Comparison of ENCODE assay signal across 20 mouse cellular contexts in genomic region chr16:93746397-93746796, GRCm38 (mm10). TPM values are rescaled to one million over a fixed set of nuclear protein-coding genes. Genes with fewer than 3 reads are reported as not detected.
DNase-seq lines count a peak whose midpoint lies in the region; ATAC-seq and TF ChIP-seq lines count a peak whose summit lies in the region.
"Had no signal": no experiment of that assay in that cellular context is flagged by ENCODE, and none has a peak within 500 bp of the region (broad histone marks: within the 10 kb centered on the region; RNA-seq: fewer than 3 reads in every experiment).

No protein-coding gene starts in this region.

- WGBS in liver, embryonic 11.5 days = 69% methylated on average over 8 of the region's 8 CpGs
- 62% methylated on average over 8 of the region's 8 CpGs for WGBS in liver, postnatal 0 days (ENCODE audit: insufficient replicate concordance)

- no peaks in the 10 kb centered on the region; the same call in 1 of the 2 replicates for H3K27me3 ChIP-seq in liver, embryonic 11.5 days (replicated peaks; ENCODE audit: control insufficient read depth, insufficient read depth, low read length)
- H3K27me3 ChIP-seq in liver, postnatal 0 days (ENCODE audit: insufficient read depth, low read length) = no peaks in the 10 kb centered on the region
- H3K27me3 ChIP-seq: forebrain, embryonic 13.5 days; heart, embryonic 13.5 days; hindbrain, embryonic 15.5 days; kidney, embryonic 15.5 days had no signal

- peaks cover 34% of the 10 kb centered on the region for H3K4me1 ChIP-seq in liver, embryonic 11.5 days (replicated peaks; ENCODE audit: control insufficient read depth, insufficient read depth, low read length)
- H3K4me1 ChIP-seq in liver, postnatal 0 days (ENCODE audit: insufficient read depth) = peaks cover 30% of the 10 kb centered on the region
- H3K4me1 ChIP-seq: forebrain, embryonic 13.5 days; heart, embryonic 13.5 days; hindbrain, embryonic 15.5 days; kidney, embryonic 15.5 days had no signal

- H3K4me2 ChIP-seq in liver, embryonic 11.5 days = no peak overlapping the region
- H3K4me2 ChIP-seq in liver, postnatal 0 days (ENCODE audit: low read depth, low read length) = no peak overlapping the region
- H3K4me2 ChIP-seq: forebrain, embryonic 13.5 days; heart, embryonic 13.5 days; hindbrain, embryonic 15.5 days; kidney, embryonic 15.5 days had no signal

- DNase-seq in liver, embryonic 11.5 days (ENCODE audit: low spot score) = no peak
- no peak for DNase-seq in liver, postnatal 0 days
- peak; percentile 92 for DNase-seq in 416B (ENCODE audit: low read depth)
- peak; percentile 34 for DNase-seq in adrenal gland, adult 8-10 months
- peak; percentile 24 for DNase-seq in induced T-regulatory cell, adult 2 months (ENCODE audit: low read depth)
- DNase-seq in layer of hippocampus, adult 8-10 months (ENCODE audit: low spot score in 2 of 2) = no peak
- DNase-seq: cerebellum, adult 11-12 months; cerebellum, adult 9-10 months; cerebellum, postnatal 36 days; forebrain, postnatal 0 days; gastrocnemius, postnatal 14 days; kidney, adult 18-20 months had no signal

- H3K27ac ChIP-seq in liver, embryonic 11.5 days (ENCODE audit: low read depth, low read length) = no peak overlapping the region
- H3K27ac ChIP-seq in liver, postnatal 0 days (ENCODE audit: low read depth) = no peak overlapping the region
- H3K27ac ChIP-seq: embryonic facial prominence, embryonic 10.5 days; forebrain, embryonic 13.5 days; heart, embryonic 13.5 days; hindbrain, embryonic 15.5 days; kidney, embryonic 15.5 days had no signal

- H3K36me3 ChIP-seq in liver, embryonic 11.5 days (ENCODE audit: control insufficient read depth, insufficient read depth, low read length) = no peaks in the 10 kb centered on the region
- H3K36me3 ChIP-seq in liver, postnatal 0 days (replicated peaks; ENCODE audit: insufficient read depth, low read length) = peaks cover 4% of the 10 kb centered on the region; the same call in 1 of the 2 replicates
- H3K36me3 ChIP-seq: embryonic facial prominence, embryonic 10.5 days; G1E; kidney, embryonic 15.5 days had no signal

- no peaks in the 10 kb centered on the region for H3K9me3 ChIP-seq in liver, embryonic 11.5 days (ENCODE audit: control insufficient read depth, low read length)
- H3K9me3 ChIP-seq in liver, postnatal 0 days (ENCODE audit: low read length) = no peaks in the 10 kb centered on the region
- H3K9me3 ChIP-seq: embryonic facial prominence, embryonic 10.5 days; forebrain, embryonic 13.5 days; G1E; heart, embryonic 13.5 days; hindbrain, embryonic 15.5 days; kidney, embryonic 15.5 days had no signal

- no peak for TF ChIP-seq CTCF in liver, postnatal 0 days (IDR thresholded peaks at IDR 0.05; ENCODE audit: low read depth)

- no peak overlapping the region for H3K4me3 ChIP-seq in liver, embryonic 11.5 days (ENCODE audit: low read depth, low read length)
- H3K4me3 ChIP-seq in liver, postnatal 0 days (ENCODE audit: low read depth, low read length) = no peak overlapping the region
- H3K4me3 ChIP-seq: embryonic facial prominence, embryonic 10.5 days; forebrain, embryonic 13.5 days; heart, embryonic 13.5 days; hindbrain, embryonic 15.5 days; kidney, embryonic 15.5 days had no signal

- TF ChIP-seq EP300 in liver, postnatal 0 days (IDR thresholded peaks at IDR 0.05; ENCODE audit: low read depth) = no peak

- H3K9ac ChIP-seq in liver, embryonic 11.5 days (ENCODE audit: low read depth, low read length) = peak overlapping the region; percentile 35; the same call in 1 of the 2 replicates
- no peak overlapping the region for H3K9ac ChIP-seq in liver, postnatal 0 days (replicated peaks)
- H3K9ac ChIP-seq: forebrain, embryonic 13.5 days; forebrain, postnatal 0 days; heart, embryonic 13.5 days; hindbrain, embryonic 15.5 days; kidney, embryonic 15.5 days had no signal

- ATAC-seq in liver, embryonic 11.5 days (replicated peaks; ENCODE audit: low FRiP score) = no peak
- ATAC-seq in liver, postnatal 0 days = no peak
- no peak for ATAC-seq in cerebellum, adult (ENCODE audit: insufficient number of reproducible peaks, low FRiP score, low TSS enrichment)
- ATAC-seq: forebrain, embryonic 13.5 days; forebrain, postnatal 0 days; inflammation-experienced regulatory T-cells, adult 6 months had no signal

RNA-seq across cellular contexts. Expression of gene Dop1b, which starts 34.7 kb away (rescaled TPM):
- polyA plus RNA-seq in liver, embryonic 11.5 days (2014; fragmentation: Nextera tagmentation; extraction: Ambion mirVana) = 18.1 and 19.1 TPM in 2 replicates
- polyA plus RNA-seq in liver, postnatal 0 days (2015; fragmentation: Nextera tagmentation; extraction: Ambion mirVana) = 6.2 and 6.4 TPM in 2 replicates
- 10 to 100 TPM; 16.9 to 36.6 (median 26.4) TPM for total RNA-seq in adrenal gland, adult 8-10 months (2022)
- total RNA-seq in layer of hippocampus, adult 8-10 months (2022) = 100 to 1,000 TPM in 3 of 4 experiments, 10 to 100 TPM in 1; 88.7 to 126 (median 112) TPM

Comparison
In these comparisons a context has a peak if more than half of its experiments do, and no peak if none do; other contexts are left out.
1. DNase-seq: peak in 416B (single experiment), adrenal gland, adult 8-10 months (single experiment) and induced T-regulatory cell, adult 2 months (single experiment); none in liver, embryonic 11.5 days (single experiment), liver, postnatal 0 days (single experiment) and layer of hippocampus, adult 8-10 months (0 of 2).